Mouse (Mus musculus) cerebellum, adult 11 months (tissue): Measurements from ENCODE around the gene Crocc2.

Source experiments
- DNase-seq: peaks from one replicate; pipeline ENCODE4 v3.0.0; 2022

The Crocc2 gene

GRCm38 (mm10) chr1:93277041-93277440 is 108.5 kb downstream of the Crocc2 start:
- no peak for DNase-seq
